Mouse (Mus musculus) cerebellum, adult 2 months (tissue): Measurements from ENCODE around the gene Prdm12.

Source experiments
- CTCF ChIP-seq: fragments of 200-500 bp; IDR thresholded peaks from 2 replicates; pipeline ENCODE4 v1.5.1; 2011; ENCODE audit warnings: low read depth, mild to moderate bottlenecking, control low read depth, low read length, moderate library complexity, borderline replicate concordance; ENCODE audit not compliant: insufficient read depth
- POLR2A ChIP-seq: fragments of 200-500 bp; IDR thresholded peaks from 2 replicates; pipeline ENCODE4 v1.6.1; 2011; ENCODE audit warnings: low read length, control low read depth, borderline replicate concordance; ENCODE audit not compliant: insufficient read depth

DNA sequence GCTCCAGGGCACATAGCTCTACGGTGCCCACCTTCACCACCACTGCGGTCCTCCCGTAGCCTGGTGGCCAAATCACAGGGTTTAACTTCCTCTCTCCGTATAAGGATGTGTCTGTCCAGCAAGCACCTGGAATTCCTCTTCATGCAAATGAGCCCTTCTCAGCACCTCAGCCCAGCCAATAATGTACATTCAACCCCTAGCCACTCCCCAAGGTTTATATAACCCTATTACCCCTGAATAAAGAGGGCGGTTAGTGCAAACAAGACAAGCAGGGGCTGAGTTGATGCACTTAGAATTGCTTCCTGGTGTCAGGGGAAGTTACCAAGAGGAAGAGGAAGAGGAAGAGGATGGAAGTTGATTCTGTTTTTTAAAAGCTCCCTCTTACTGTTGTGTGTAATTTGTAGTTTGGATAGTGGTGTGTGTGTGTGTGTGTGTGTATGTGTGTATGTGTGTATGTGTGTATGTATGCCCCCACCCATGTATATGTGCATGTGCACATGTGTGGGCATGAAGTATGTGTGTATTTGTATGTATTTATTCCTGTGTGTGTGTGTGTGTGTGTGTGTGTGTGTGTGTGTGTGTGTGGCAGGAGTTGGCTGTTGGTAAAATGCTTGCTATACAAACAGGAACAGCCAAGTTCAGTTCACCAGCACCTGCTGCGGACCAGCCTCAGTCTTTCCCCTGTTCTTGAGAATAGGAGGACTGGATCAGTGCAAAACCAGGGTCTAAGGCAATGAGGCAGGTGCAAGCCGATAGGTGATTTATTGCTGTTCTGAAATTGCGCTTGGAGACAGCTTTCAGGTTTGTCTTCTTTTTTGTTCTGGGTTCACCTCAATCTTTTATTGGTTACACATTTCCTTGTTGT, 23.3 kb downstream of the Prdm12 start:
- TF ChIP-seq CTCF (no peak), POLR2A (no peak)
